Mouse (Mus musculus) spleen, postnatal 36 days (tissue): ENCODE results near the gene Hjurp.

Source experiments
- DNase-seq, 2 experiments: peaks; one replicate each; pipeline ENCODE4 v3.0.0; 2022; ENCODE audit warnings: low spot score in 2 of 2, mixed read lengths in 1 of 2

The Hjurp gene

GRCm38 (mm10) chr1:88224029-88224776 is 53.2 kb downstream of the Hjurp start:
- peak; percentile 28 to 47 for DNase-seq

- DNase-seq, result peak; percentile 7 to 11
Measured at GRCm38 (mm10) chr1:88223591-88223990, 53.8 kb downstream of the Hjurp start.

- DNase-seq, result peak; percentile 4 to 6
Measured at GRCm38 (mm10) chr1:88223011-88223515, 54.4 kb downstream of the Hjurp start.

- no peak for DNase-seq
Measured at GRCm38 (mm10) chr1:88222216-88222615, 55.2 kb downstream of the Hjurp start.

GRCm38 (mm10) chr1:88220336-88220735 is 57.1 kb downstream of the Hjurp start:
- peak; percentile 10 to 22 for DNase-seq

GRCm38 (mm10) chr1:88219054-88219453 is 58.4 kb downstream of the Hjurp start:
- DNase-seq, result peak in 1 of 2 experiments; percentile 9

- DNase-seq, result peak in 1 of 2 experiments; percentile 6
Measured at GRCm38 (mm10) chr1:88218591-88218990, 58.8 kb downstream of the Hjurp start.

- peak in 1 of 2 experiments; percentile 11 for DNase-seq
Measured at GRCm38 (mm10) chr1:88218051-88218450, 59.4 kb downstream of the Hjurp start.

- DNase-seq, result peak in 1 of 2 experiments; percentile 5
Measured at GRCm38 (mm10) chr1:88217576-88217975, 59.9 kb downstream of the Hjurp start.

GRCm38 (mm10) chr1:88217144-88217543 is 60.3 kb downstream of the Hjurp start:
- DNase-seq, result peak in 1 of 2 experiments; percentile 5

- DNase-seq, result no peak
Measured at GRCm38 (mm10) chr1:88216551-88216950, 60.9 kb downstream of the Hjurp start.

- peak in 1 of 2 experiments; percentile 8 for DNase-seq
Measured at GRCm38 (mm10) chr1:88215466-88216380, 61.7 kb downstream of the Hjurp start.

GRCm38 (mm10) chr1:88214462-88214952 is 62.9 kb downstream of the Hjurp start:
- no peak for DNase-seq

- DNase-seq, result peak; percentile 10 to 11
Measured at GRCm38 (mm10) chr1:88213766-88214461, 63.5 kb downstream of the Hjurp start.

- no peak for DNase-seq
Measured at GRCm38 (mm10) chr1:88213061-88213460, 64.4 kb downstream of the Hjurp start.
